Mouse (Mus musculus): ENCODE measurements around the gene Arrdc4.

- TF ChIP-seq JUND (IDR thresholded peaks at IDR 0.05; ENCODE audit: low read depth, low read length) (no peak), GABPA (IDR thresholded peaks at IDR 0.05; ENCODE audit: low read depth, low read length) (no peak), E2F4 (IDR thresholded peaks at IDR 0.05; ENCODE audit: borderline replicate concordance, low read depth, low read length) (no peak), POLR2A (IDR thresholded peaks at IDR 0.05; ENCODE audit: control insufficient read depth in 1 of 2, insufficient read depth in 1 of 2, low read depth in 1 of 2, low read length in 2 of 2, poor library complexity in 1 of 2) (no peak), USF1 (IDR thresholded peaks at IDR 0.05; ENCODE audit: low read depth, low read length) (no peak), EP300 (IDR thresholded peaks at IDR 0.05; ENCODE audit: low read depth in 1 of 2, low read length in 2 of 2) (no peak)
Measured at GRCm38 (mm10) chr7:68788711-68789110, 39.7 kb upstream of the Arrdc4 start.
